Mouse (Mus musculus) bone marrow, adult 2 months (tissue): ENCODE measurements around the gene Myom3.

Experiments used
- CTCF ChIP-seq: fragments of 200-500 bp; IDR thresholded peaks from 2 replicates; pipeline ENCODE4 v1.5.1; 2011; ENCODE audit warnings: low read length, control low read depth; ENCODE audit not compliant: control insufficient read depth, insufficient read depth
- POLR2A ChIP-seq: fragments of 200-500 bp; IDR thresholded peaks from 2 replicates; pipeline ENCODE4 v1.6.1; 2011; ENCODE audit warnings: low read depth, mild to moderate bottlenecking, control low read depth, low read length, borderline replicate concordance; ENCODE audit not compliant: control insufficient read depth

- TF ChIP-seq CTCF (no peak), POLR2A (no peak)
Measured at GRCm38 (mm10) chr4:135779661-135780060, 20.1 kb downstream of the Myom3 start.
